Mouse (Mus musculus): ENCODE results near the gene Usf3. TPM values are rescaled to one million over a fixed set of nuclear protein-coding genes. Genes with fewer than 3 reads are reported as not detected.

Gene Usf3
- total RNA-seq (2021), result 10 to 100 TPM; 24.3 to 36.1 TPM
- long read RNA-seq, experiment 1, partial matches to known transcripts, result 11 of 20 reads
- long read RNA-seq, experiment 1, other reads (novel, unspliced or antisense), result 9 of 20 reads
- long read RNA-seq, experiment 2, full-length matches to known transcripts, result 1 of 12 reads
- long read RNA-seq, experiment 2, partial matches to known transcripts, result 3 of 12 reads
- long read RNA-seq, experiment 2, other reads (novel, unspliced or antisense), result 8 of 12 reads

DNA sequence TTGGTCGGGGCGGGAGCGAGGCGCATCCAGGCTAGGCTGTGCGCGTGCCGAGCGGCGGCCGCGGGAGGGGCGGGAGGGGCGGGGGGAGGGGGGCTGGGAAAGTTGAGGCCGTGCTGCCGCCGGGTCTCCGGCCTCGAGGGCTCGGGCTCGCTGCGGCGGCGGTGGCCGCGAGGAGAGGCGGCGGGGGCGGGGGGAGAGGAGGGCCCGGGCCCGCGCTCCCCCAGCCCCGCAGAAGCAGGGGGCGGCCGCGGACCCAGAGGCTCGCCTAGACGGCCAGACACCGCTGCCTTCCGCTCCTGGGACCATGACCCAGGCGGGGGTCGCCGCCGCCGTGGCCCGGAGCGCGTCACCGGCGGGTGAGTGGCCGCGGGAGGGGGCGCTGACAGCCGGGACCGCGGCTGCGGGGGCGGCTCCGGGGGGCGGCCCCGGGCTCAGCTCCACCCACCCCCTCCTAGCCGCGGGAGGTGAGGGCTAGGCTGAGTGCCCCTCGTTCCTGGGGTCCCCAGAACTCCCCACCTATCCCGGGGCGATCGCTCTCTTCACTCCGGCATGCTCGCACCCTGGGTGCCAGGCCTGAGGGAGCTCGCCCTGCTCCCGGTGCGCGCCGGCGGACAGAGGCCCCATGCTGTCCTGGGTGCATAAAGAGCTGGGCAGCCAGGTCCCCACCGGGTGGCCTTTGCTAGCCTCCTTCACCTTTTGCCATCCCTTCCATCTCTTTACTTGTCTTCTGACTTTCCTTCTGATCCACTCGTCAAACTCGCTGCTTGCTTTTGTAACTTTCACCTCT lies at the start of gene Usf3:
Usf3 (plus strand) TSS at position 92 of the 787 bp plus-strand sequence.
- peak; percentile 72 for DNase-seq

GRCm38 (mm10) chr16:44123786-44124185 lies 49.3 kb upstream of the Usf3 start:
- DNase-seq, result no peak

DNA sequence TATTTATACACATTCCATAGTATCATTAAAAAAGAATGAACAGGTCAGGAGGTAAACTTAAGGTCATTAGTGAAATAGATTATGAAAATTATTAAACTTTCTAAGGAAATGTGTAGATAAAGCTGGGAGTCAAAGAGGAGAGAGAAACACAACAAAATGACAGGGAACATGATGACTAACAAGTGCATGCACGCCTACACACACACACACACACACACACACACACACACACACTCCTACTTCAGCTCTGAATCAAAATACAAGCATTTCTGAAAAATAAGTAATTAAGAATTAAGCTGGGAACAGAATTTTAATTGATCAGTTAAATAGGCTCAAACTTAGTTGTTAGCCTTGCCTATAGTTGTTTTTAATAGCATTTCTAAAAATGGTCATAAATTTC lies 48.3 kb upstream of the Usf3 start:
- no peak for DNase-seq

GRCm38 (mm10) chr16:44125436-44125835 lies 47.6 kb upstream of the Usf3 start:
- no peak for DNase-seq

GRCm38 (mm10) chr16:44126437-44126836 lies 46.6 kb upstream of the Usf3 start:
- DNase-seq, result no peak

DNA sequence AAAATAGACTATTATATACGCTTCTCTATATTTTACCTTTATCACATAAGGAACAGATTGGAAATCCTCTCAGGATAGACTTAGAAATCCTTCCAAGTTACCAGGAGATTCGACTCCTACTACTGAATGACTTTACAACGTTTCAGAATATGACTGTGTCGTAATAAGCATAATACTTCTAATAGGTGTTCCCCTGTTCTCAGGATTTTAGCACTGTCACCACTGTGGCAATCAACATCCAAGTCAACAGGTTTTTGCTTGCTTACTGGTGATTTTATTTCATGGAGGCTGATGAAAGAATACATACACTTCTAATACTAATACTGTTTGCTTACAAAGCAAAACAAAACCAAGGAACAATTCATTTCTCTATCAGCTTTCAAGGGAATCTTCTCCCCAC lies 40.7 kb upstream of the Usf3 start:
- DNase-seq, result no peak

DNA sequence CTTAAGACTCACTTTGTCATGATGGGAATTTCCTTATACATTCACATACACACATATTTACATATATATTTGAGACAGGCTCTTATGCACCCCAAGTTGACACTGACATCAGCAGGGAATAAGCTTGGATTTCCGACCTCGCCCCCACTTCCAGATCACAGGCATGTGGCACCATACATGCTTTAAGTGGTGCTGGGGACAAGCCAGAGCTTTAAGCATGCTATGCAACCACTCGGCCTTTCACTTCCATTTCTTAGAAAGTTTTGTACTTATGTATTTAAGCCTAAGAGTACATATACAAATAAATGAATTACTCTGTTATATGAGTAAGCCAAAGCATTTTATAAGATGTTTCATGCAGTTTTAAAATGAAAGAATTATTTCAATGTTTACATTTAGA lies 39.9 kb upstream of the Usf3 start:
- no peak for DNase-seq

DNA sequence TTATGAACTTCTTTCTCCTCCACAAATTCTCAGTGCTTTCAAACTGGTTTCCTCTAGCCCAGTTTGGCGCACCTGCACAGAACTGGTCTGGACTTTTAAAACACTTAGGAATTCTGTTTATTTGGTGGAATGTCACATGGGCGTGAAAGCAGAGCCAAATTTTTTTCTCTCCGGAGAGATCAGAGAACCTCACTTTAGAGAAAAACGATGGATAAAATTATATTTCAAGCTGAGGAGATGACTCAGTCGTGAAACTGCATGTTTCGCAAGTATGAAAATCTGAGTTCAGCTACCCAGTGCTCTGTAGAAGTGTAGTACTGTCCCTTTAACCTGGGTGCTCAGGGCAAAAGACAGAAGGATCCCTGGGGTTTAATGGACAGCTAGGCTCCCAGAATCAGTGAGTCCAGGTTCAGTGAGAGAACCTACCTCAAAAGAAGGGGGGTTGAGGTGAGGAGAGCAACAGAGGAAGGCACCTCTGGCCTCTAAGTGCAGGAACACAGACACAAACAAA lies 36.5 kb upstream of the Usf3 start:
- peak; percentile 18 for DNase-seq

GRCm38 (mm10) chr16:44138377-44138978 lies 34.6 kb upstream of the Usf3 start:
- peak; percentile 15 for DNase-seq

GRCm38 (mm10) chr16:44138979-44139535 lies 34.0 kb upstream of the Usf3 start:
- peak; percentile 88 for DNase-seq

DNA sequence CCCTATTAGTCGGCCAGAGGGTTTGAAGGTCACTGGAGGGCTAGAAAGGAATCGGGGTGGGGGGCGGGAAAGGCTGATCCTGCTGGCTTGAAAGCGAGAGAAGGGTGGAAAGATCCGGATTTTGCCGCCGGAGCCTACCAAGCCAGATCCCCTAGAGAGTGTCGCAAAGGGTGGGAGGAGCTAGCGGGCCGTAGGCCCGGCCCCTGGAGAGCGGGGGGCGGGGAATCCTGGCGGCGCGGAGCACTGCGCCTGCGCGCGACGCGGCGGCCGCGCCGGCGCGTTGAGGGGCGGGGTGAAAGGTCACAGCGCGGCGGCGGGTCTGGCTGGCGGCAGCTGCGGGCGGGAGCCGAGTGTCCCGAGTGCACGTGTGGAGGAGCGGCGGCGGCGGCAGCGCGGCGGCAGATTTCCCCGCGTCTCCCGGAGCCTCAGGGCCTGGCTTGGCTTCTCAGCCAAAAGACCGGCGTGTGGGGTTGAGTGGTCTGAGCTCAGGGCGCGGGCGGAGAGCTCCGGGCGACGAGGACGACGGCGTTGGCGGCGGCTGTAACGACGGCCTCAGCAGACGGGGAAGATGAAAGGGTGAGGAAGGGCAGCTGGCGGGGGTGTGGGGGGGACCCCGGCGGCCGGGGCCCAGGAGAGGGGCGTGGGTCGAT lies 33.4 kb upstream of the Usf3 start, which contains the start of the genes Atp6v1a and Naa50:
Atp6v1a (minus strand) TSS at position 170 of the 650 bp plus-strand sequence.
Naa50 (plus strand) TSS at position 295 of the 650 bp plus-strand sequence.
- DNase-seq, result peak; percentile 92

- peak; percentile 86 for DNase-seq
Measured at GRCm38 (mm10) chr16:44140186-44140787, 32.8 kb upstream of the Usf3 start.

GRCm38 (mm10) chr16:44141483-44141882 lies 31.6 kb upstream of the Usf3 start:
- DNase-seq, result peak; percentile 22

DNA sequence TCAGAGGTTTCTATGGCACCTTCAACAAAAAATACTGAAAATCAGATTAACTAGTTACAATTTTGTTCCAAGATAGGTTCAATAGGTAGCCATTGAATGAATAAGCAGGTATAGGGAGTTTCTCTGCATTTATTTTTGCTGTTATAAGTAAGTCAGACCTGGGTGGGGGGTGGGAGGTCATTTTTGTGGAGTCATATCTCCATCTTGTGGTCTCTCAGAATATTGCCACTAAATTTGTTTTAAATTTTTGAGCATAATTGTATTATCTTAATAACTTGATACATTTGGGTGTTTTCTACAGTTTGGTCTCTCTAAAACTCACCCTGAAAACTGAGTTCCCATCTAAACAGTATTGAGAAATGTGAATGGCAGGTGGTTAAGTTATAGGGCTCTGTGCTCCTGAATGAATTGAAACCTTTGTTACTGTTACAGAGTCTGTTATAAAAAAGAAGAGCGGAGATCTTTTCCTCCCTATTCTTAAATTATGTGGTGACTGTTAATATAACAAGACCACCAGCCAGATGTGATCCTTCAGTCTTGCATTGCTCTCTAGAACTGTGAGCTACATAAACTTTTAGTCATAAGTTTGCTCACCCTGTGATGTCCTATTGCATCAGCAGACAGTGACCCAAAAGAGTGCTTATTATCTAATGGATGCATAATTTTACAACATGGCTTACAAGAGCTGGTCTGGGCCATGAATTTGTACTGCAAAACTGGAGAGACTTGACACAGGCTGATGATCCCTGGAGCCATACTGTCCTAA lies 23.9 kb upstream of the Usf3 start:
- DNase-seq, result no peak

DNA sequence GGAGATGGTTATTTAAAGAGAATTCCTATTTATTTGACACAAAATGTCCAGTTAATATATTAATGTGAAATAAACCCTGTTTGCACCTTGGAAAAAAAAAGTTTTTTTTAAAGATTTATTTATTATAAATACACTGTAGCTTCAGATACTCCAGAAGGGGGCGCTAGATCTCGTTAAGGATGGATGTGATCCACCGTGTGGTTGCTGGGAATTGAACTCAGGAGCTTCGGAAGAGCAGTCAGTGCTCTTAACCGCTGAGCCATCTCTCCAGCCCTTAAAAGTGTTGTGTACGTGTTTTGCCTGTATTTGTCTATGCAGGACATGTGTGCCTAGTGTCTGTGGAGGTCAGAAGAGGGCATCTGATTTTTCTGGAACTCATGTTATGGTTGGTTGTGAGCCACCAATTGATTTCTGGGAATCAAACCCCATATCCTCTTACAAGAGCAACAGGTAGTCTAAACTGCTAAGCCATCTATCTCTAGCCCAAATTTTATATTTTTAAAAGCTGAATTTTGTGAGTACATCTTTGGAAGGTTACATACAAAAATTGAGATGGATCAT lies 18.5 kb upstream of the Usf3 start:
- no peak for DNase-seq

GRCm38 (mm10) chr16:44159325-44159724 lies 13.7 kb upstream of the Usf3 start:
- no peak for DNase-seq

DNA sequence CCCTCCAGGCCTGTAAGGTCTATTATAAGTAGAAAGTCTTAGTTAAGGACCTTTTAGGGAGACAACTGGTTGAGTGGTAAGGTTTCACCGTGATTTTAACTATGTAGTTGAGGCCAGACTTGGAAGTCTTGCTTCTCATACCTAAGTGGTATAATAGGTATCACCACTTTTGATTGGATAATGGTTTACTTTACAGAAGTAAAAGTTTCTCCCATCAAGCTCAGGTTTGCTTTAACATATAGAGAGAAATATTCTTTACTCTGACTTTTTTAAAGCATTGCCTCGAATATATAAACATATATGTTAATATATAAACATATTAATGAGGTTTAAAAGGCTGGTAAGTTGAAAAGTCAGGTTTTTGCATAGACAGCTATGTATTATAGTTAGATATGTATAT lies 9.2 kb upstream of the Usf3 start:
- no peak for DNase-seq

- DNase-seq, result no peak
Measured at GRCm38 (mm10) chr16:44165182-44165581, 7.9 kb upstream of the Usf3 start.

- no peak for DNase-seq
Measured at GRCm38 (mm10) chr16:44168990-44169389, 4.1 kb upstream of the Usf3 start.
